Mouse (Mus musculus): ENCODE data around the gene Grik3. TPM values are rescaled to one million over a fixed set of nuclear protein-coding genes. Genes with fewer than 3 reads are reported as not detected.

Grik3 gene
- polyA plus RNA-seq, 1 experiment: 0.21 TPM

- TF ChIP-seq POLR2A (IDR thresholded peaks at IDR 0.05; ENCODE audit: low read depth, low read length) (no peak), CTCF (IDR thresholded peaks at IDR 0.05; ENCODE audit: borderline replicate concordance, insufficient read depth, low read length) (no peak)
- Histone ChIP-seq H3K27ac (ENCODE audit: insufficient read depth, low read length) (no peak overlapping the region), H3K4me1 (ENCODE audit: control insufficient read depth, insufficient read depth, low read length) (no peaks in the 10 kb centered on the region), H3K4me3 (ENCODE audit: insufficient read depth, low read length) (no peak overlapping the region)
Observed at GRCm38 (mm10) chr4:125624885-125625678, 134.6 kb downstream of the Grik3 start.

DNA sequence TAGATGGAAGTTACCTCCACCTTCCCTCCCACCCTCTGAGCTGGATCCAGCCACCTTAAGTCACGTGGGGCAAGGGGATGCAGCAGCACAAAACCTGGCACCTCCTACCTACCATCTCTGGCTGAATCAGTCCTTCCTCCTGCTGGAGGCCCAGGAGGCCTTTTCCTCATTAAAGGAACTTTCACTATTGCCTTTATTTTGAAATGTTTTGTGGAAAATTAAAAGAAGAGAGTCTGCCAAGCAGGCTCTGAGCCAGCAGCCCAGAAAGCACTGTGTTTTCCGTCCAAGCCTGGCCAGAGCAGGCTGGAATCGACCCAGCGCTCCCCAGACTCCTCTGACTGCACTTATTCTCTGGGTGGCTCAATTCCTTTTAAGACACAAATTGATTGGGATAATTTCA lies 139.0 kb downstream of the Grik3 start:
- no peak overlapping the region for H3K27ac ChIP-seq (ENCODE audit: insufficient read depth, low read length)

DNA sequence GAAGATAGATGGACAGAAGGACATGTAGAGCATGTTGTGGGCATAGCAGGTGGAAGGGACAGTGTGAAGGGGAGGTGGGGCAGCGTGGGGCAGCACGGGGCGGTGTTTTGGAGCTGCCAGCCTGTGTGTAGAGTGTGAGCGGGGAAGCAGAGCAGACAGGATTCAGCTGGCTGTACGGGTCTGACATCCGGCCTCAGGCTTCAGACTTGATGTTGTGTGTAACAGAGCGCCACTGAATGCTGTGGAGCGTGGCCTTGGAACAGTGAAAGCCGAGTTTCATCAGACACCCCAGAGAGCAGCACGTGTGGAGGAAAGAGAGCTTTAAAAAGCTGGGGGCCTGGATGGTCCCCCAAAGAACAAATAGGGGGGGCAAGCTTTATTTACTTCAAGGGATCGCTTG lies 144.5 kb downstream of the Grik3 start:
- no peak for TF ChIP-seq CTCF (IDR thresholded peaks at IDR 0.05; ENCODE audit: borderline replicate concordance, insufficient read depth, low read length)
- no peak for TF ChIP-seq POLR2A (IDR thresholded peaks at IDR 0.05; ENCODE audit: low read depth, low read length)
- Histone ChIP-seq H3K4me1 (ENCODE audit: control insufficient read depth, insufficient read depth, low read length) (no peaks in the 10 kb centered on the region), H3K4me3 (ENCODE audit: insufficient read depth, low read length) (no peak overlapping the region), H3K27ac (ENCODE audit: insufficient read depth, low read length) (no peak overlapping the region)

More for the DNA sequence above, 139.0 kb downstream of the Grik3 start:
- no peak for TF ChIP-seq CTCF (IDR thresholded peaks at IDR 0.05; ENCODE audit: borderline replicate concordance, insufficient read depth, low read length)
- Histone ChIP-seq H3K4me1 (ENCODE audit: control insufficient read depth, insufficient read depth, low read length) (no peaks in the 10 kb centered on the region), H3K4me3 (ENCODE audit: insufficient read depth, low read length) (no peak overlapping the region)

- H3K27ac ChIP-seq (ENCODE audit: insufficient read depth, low read length): no peak overlapping the region
- TF ChIP-seq POLR2A (IDR thresholded peaks at IDR 0.05; ENCODE audit: low read depth, low read length) (no peak), CTCF (IDR thresholded peaks at IDR 0.05; ENCODE audit: borderline replicate concordance, insufficient read depth, low read length) (no peak)
- no peak overlapping the region for H3K4me3 ChIP-seq (ENCODE audit: insufficient read depth, low read length)
- H3K4me1 ChIP-seq (ENCODE audit: control insufficient read depth, insufficient read depth, low read length): no peaks in the 10 kb centered on the region
Observed at GRCm38 (mm10) chr4:125636616-125637304, 146.3 kb downstream of the Grik3 start.

DNA sequence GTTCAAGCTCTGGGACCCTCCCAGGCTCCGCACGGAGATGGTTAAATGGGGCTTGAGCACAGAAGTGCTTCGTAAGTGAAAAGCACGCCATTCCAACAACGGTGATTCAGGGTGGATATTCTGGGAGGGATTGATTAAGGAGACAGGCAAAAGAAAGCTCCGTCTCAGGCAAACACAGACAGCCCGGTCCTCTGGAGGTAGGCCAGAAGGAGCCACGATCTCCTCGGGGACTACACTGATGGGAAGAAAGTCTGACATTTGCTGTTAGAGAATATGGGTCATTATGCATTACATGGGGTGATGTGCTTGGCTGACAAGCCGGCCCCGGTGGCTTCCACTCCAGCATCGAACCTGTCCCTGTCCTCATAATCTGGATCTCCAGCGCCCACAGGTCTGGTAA lies 146.9 kb downstream of the Grik3 start:
- no peak for TF ChIP-seq CTCF (IDR thresholded peaks at IDR 0.05; ENCODE audit: borderline replicate concordance, insufficient read depth, low read length)
- Histone ChIP-seq H3K4me3 (ENCODE audit: insufficient read depth, low read length) (no peak overlapping the region), H3K4me1 (ENCODE audit: control insufficient read depth, insufficient read depth, low read length) (no peaks in the 10 kb centered on the region), H3K27ac (ENCODE audit: insufficient read depth, low read length) (no peak overlapping the region)

DNA sequence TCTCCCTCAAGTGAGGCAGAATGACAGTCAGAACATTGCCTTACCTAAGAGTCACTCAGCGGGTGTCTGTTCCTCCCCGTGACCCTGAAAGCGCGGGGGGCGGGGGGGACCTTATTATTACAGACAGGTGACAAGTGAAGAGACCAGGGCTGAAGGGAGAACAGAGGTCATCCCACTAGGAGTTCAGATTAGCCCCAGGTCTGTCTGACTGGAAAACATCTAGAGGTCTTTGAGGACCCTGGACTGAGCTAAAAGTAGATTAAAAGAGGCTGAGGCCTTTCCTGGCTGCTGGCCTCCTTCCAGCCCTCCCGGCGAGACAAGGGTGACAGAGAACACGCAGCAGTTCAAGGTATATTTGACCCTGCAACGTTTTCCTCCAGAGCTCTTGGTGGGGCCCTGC lies 150.0 kb downstream of the Grik3 start:
- Histone ChIP-seq H3K27ac (ENCODE audit: insufficient read depth, low read length) (no peak overlapping the region), H3K4me1 (ENCODE audit: control insufficient read depth, insufficient read depth, low read length) (no peaks in the 10 kb centered on the region), H3K4me3 (ENCODE audit: insufficient read depth, low read length) (no peak overlapping the region)
- no peak for TF ChIP-seq POLR2A (IDR thresholded peaks at IDR 0.05; ENCODE audit: low read depth, low read length)
- TF ChIP-seq CTCF (IDR thresholded peaks at IDR 0.05; ENCODE audit: borderline replicate concordance, insufficient read depth, low read length): no peak

DNA sequence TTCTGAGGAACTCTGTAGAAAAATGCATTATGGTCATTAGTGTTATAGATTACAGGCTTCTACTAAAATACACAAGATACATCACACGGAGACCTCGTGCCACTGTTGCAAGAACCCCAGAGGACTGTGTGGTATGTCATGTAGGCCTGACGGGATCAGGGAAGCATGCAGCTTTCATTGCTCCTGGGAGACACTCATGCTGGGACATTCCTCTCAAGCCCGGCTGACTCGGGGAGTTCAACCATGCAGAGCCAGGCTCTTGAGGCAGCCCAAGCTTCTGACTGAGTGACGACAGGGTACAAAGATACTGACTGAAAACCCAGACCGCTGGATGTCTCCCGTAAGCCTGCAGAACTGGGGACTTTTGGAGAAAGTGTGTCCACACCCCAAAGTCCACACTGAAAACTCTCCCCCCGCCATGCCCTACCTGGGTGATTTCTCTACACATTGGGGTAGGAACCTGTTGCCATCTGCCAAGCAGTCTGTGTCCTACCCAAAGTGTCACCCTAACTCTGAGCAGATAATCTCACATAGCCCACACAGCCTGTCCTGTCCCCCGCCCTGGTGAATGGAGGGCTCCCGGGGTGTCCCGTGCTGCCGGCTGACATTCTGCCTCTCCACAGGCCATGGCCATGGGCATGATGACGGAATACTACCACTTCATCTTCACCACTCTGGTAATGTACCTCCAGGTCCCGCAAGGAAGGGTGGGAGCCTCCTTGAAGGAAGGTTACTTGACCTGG lies 150.6 kb downstream of the Grik3 start:
- Histone ChIP-seq H3K4me3 (ENCODE audit: insufficient read depth, low read length) (no peak overlapping the region), H3K4me1 (ENCODE audit: control insufficient read depth, insufficient read depth, low read length) (no peaks in the 10 kb centered on the region), H3K27ac (ENCODE audit: insufficient read depth, low read length) (no peak overlapping the region)
- TF ChIP-seq POLR2A (IDR thresholded peaks at IDR 0.05; ENCODE audit: low read depth, low read length) (no peak), CTCF (IDR thresholded peaks at IDR 0.05; ENCODE audit: borderline replicate concordance, insufficient read depth, low read length) (no peak)

- TF ChIP-seq POLR2A (IDR thresholded peaks at IDR 0.05; ENCODE audit: low read depth, low read length) (no peak), CTCF (IDR thresholded peaks at IDR 0.05; ENCODE audit: borderline replicate concordance, insufficient read depth, low read length) (no peak)
- no peaks in the 10 kb centered on the region for H3K4me1 ChIP-seq (ENCODE audit: control insufficient read depth, insufficient read depth, low read length)
- H3K27ac ChIP-seq (ENCODE audit: insufficient read depth, low read length): no peak overlapping the region
- no peak overlapping the region for H3K4me3 ChIP-seq (ENCODE audit: insufficient read depth, low read length)
Observed at GRCm38 (mm10) chr4:125644581-125645568, 154.4 kb downstream of the Grik3 start.

- TF ChIP-seq CTCF (IDR thresholded peaks at IDR 0.05; ENCODE audit: borderline replicate concordance, insufficient read depth, low read length) (no peak), POLR2A (IDR thresholded peaks at IDR 0.05; ENCODE audit: low read depth, low read length) (no peak)
- no peak overlapping the region for H3K4me3 ChIP-seq (ENCODE audit: insufficient read depth, low read length)
- no peak overlapping the region for H3K27ac ChIP-seq (ENCODE audit: insufficient read depth, low read length)
- H3K4me1 ChIP-seq (ENCODE audit: control insufficient read depth, insufficient read depth, low read length): no peaks in the 10 kb centered on the region
Observed at GRCm38 (mm10) chr4:125651676-125652246, 161.3 kb downstream of the Grik3 start.

Data from embryonic fibroblast, embryonic 13.5 days (primary cell).